Mouse (Mus musculus) central nervous system, embryonic 18 days (tissue): ENCODE results near the gene Tmem190. TPM values are rescaled to one million over a fixed set of nuclear protein-coding genes. Genes with fewer than 3 reads are reported as not detected.

Experiments
- polyA plus RNA-seq: library from polyadenylated mRNA; depleted of rRNA; stranded (reverse); fragments of >200 nt; gene quantifications from 2 replicates; pipeline ENCODE4 v1.2.3, GENCODE M21; 2012; rRNA removed

The Tmem190 gene
- not detected in 2 replicates for polyA plus RNA-seq

GRCm38 (mm10) chr7:4782759-4783158 is at the start of gene Tmem190, which contains the start of gene Il11:
Tmem190 (plus strand) TSS chr7:4782937.
Il11 (minus strand) TSS chr7:4782859.

GRCm38 (mm10) chr7:4739544-4740275 is 43.0 kb upstream of the Tmem190 start, which contains the start of gene Kmt5c:
Kmt5c (plus strand) TSS chr7:4740115.

DNA sequence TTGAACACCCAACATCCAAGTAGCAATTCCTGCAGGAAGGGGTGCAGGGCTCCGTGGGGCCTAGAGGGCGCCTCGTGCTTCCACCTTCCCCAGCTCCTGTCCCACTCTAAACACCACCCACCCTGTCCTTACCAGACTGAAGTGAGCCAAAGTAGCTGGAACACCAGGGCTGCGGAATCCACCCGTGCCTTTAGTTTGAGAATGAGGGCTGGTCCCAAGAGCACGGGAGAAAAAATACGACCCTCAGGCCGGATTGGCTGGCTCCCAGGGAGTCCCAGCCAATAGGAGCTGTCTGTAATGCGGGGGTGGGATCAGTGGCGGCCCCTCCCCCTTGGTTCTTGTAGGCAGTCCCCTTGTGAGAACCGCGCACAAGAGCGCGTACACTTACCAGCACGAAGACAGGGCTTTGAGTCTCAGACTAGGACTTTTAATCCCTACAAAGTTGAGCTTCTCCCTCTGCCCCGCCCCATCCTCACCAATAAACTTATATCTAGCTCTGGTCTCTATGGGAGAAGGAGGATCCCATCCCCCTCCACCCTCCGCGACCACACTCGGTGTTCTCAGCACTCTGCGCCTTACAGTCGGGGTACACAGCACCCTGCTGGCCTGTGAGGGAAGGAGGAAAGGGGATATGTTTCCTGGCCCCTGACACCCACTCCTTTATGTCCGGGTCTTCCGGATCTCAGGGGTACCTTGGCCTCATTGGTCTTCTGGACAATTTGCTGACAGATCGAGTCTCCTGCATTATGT is 29.7 kb upstream of the Tmem190 start, which contains the start of gene Cox6b2:
Cox6b2 (minus strand) TSS at position 274 of the 750 bp plus-strand sequence.

DNA sequence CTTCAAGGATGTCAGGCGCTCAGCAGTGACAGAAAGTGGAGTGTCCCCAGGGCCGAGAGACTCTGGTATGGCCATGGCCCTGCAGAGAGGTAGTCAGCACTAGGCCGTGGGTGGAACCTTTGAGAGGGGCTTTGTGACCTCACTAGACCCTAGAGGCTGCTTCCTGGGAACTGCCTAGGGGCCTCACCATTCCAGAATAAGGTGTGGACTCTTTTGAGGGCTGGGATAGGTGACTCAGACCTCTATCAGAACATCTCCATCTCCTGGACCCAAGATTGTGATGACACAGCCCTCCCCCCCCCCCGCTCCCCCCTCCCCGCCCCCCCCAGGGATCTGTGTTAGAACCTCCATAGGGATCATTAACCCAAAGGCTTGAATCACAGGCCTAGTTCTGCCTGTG is 11.5 kb upstream of the Tmem190 start, which contains the start of gene Fam71e2:
Fam71e2 (minus strand) TSS at position 101 of the 400 bp plus-strand sequence.

DNA sequence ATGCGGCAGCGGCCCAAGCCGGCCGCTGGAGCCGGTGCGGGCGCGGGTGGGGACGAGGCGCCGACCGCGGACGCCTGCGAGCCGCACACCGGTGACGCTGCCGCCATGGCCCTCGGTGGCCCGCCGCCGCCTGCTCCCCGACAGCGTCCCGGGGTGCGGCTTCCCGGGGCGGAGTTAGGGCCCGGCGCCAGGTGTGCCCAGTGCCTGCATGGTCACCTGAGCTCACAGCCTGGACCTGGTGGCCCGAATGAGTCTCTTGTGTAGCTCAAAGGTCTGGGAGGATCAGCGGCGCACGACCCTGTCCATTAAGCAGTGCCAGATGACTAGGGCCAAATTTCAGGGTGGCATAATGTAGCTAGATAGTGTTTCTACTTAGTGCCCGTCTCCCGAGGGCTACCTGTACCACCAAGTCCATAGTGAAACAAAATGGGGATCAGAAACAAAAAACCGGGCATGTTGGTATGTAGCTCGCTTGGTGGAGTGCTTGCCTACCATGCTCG is 6.7 kb downstream of the Tmem190 start, which contains the start of gene Tmem238:
Tmem238 (minus strand) TSS at position 221 of the 500 bp plus-strand sequence.

GRCm38 (mm10) chr7:4792278-4793212 is 9.8 kb downstream of the Tmem190 start, which contains the start of gene Rpl28:
Rpl28 (plus strand) TSS chr7:4792874.

DNA sequence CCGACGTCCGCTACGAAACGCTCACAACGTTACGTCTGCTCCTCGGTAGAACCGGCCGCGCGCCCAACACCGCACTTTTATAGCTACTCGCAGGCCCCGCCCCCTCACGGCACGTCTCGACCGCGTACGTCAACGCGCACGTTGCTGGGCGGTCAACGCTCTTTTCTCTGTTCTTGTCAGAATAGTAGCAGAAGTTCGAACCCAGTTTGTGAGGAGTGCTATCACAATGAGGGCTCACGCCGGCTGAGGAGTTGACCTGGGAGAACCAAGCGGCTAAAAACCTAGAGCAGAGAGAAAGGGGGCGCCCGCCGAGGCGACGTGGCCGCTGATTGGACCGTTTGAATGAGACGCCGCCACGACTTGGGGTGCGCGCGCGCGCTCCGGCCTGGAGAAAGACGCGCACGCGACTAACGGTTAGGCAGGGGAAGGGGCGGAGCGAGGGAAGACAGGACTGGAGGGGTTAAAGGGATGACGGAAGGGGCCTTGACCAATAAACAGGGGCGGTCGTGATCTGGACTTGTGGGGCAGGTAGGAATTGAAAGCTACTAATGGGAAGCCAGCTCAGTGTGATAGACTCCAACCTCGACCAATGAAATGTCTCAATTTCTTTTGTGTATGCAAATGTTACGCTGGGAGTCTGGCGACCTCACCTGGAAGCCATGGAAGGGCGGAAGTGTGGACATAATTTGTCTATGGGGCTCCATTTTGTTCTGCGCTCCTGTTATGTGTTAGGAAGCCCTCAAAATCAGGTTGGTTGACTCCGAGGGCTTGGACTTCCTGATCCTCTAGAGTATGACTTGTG is 29.8 kb downstream of the Tmem190 start, which contains the start of gene Ube2s:
Ube2s (minus strand) TSS at position 288 of the 802 bp plus-strand sequence.

Other genes starting within 250 kb of the Tmem190 start
- 181 and 203 TPM in 2 replicates for gene Syt5, start 235.4 kb upstream of the Tmem190 start, polyA plus RNA-seq
- gene Ptprh, start 178.9 kb upstream of the Tmem190 start, polyA plus RNA-seq = 3.0 and 3.2 TPM in 2 replicates
- gene Tmem86b, start 151.5 kb upstream of the Tmem190 start, polyA plus RNA-seq = 37.0 and 37.6 TPM in 2 replicates
- gene Ppp6r1, start 123.9 kb upstream of the Tmem190 start, polyA plus RNA-seq = 101 and 103 TPM in 2 replicates
- 102 and 104 TPM in 2 replicates for gene Hspbp1, start 97.9 kb upstream of the Tmem190 start, polyA plus RNA-seq
- gene Brsk1, start 92.3 kb upstream of the Tmem190 start, polyA plus RNA-seq = 143 and 158 TPM in 2 replicates
- 0.11 and 0.14 TPM in 2 replicates for gene Tmem150b, start 57.7 kb upstream of the Tmem190 start, polyA plus RNA-seq
- gene Kmt5c, start 42.8 kb upstream of the Tmem190 start, polyA plus RNA-seq = 112 and 122 TPM in 2 replicates
- gene Cox6b2, start 29.8 kb upstream of the Tmem190 start, polyA plus RNA-seq = 29.6 and 43.1 TPM in 2 replicates
- gene Fam71e2, start 11.6 kb upstream of the Tmem190 start, polyA plus RNA-seq = 0.03 TPM in 1 of 2 replicates, not detected in the other
- gene Il11, start 78 bp upstream of the Tmem190 start, polyA plus RNA-seq = 0.49 and 0.62 TPM in 2 replicates
- 6.4 and 7.8 TPM in 2 replicates for gene Tmem238, start 6.7 kb downstream of the Tmem190 start, polyA plus RNA-seq
- 289 and 373 TPM in 2 replicates for gene Rpl28, start 9.9 kb downstream of the Tmem190 start, polyA plus RNA-seq
- gene Ube2s, start 29.7 kb downstream of the Tmem190 start, polyA plus RNA-seq = 351 and 378 TPM in 2 replicates
- 155 and 178 TPM in 2 replicates for gene Shisa7, start 61.8 kb downstream of the Tmem190 start, polyA plus RNA-seq
- gene Isoc2b, start 87.3 kb downstream of the Tmem190 start, polyA plus RNA-seq = 2.4 and 3.1 TPM in 2 replicates
- gene Isoc2a, start 94.2 kb downstream of the Tmem190 start, polyA plus RNA-seq = 6.4 and 7.5 TPM in 2 replicates
- gene Gm36210, start 123.6 kb downstream of the Tmem190 start, polyA plus RNA-seq = 0.89 and 1.0 TPM in 2 replicates
- 8.0 and 9.8 TPM in 2 replicates for gene Zfp628, start 132.3 kb downstream of the Tmem190 start, polyA plus RNA-seq
- 34.3 and 37.0 TPM in 2 replicates for gene Nat14, start 139.1 kb downstream of the Tmem190 start, polyA plus RNA-seq
- 2.5 and 3.2 TPM in 2 replicates for gene Ssc5d, start 142.8 kb downstream of the Tmem190 start, polyA plus RNA-seq
- gene Sbk2, start 181.5 kb downstream of the Tmem190 start, polyA plus RNA-seq = 0.12 and 0.23 TPM in 2 replicates
- gene Sbk3, start 188.2 kb downstream of the Tmem190 start, polyA plus RNA-seq = 1.9 and 2.0 TPM in 2 replicates
- 83.5 and 95.4 TPM in 2 replicates for gene Zfp579, start 213.2 kb downstream of the Tmem190 start, polyA plus RNA-seq
- gene Zfp524, start 231.5 kb downstream of the Tmem190 start, polyA plus RNA-seq = 9.7 and 10.5 TPM in 2 replicates
- gene Fiz1, start 231.8 kb downstream of the Tmem190 start, polyA plus RNA-seq = 30.6 and 33.0 TPM in 2 replicates
- gene Gm44973, start 232.6 kb downstream of the Tmem190 start, polyA plus RNA-seq = not detected in 2 replicates
- gene Zfp865, start 237.4 kb downstream of the Tmem190 start, polyA plus RNA-seq = 28.3 and 32.9 TPM in 2 replicates
- gene Ccdc106, start 237.6 kb downstream of the Tmem190 start, polyA plus RNA-seq = 70.7 and 72.2 TPM in 2 replicates